Mouse (Mus musculus) neural tube, embryonic 11.5 days (tissue): Measurements from ENCODE around the gene Ephb2. TPM values are rescaled to one million over a fixed set of nuclear protein-coding genes. Genes with fewer than 3 reads are reported as not detected.
A peak's percentile ranks its signal among the peaks of the same experiment; 100 is the strongest.

Experiments used
- ATAC-seq: fragments of 200-750 bp; cut with Nextera tagmentation; 2 replicates; pipeline ENCODE4 v1.8.0; 2017; ENCODE audit warnings: moderate number of reproducible peaks, mild to moderate bottlenecking, moderate TSS enrichment, moderate library complexity; ENCODE audit not compliant: insufficient read depth, low FRiP score, low TSS enrichment
- DNase-seq: peaks from one replicate; pipeline ENCODE4 v3.0.0-alpha.2; 2015; ENCODE audit warnings: low spot score
- H3K27ac ChIP-seq: fragments of 300-500 bp; sonication (generic); 2 replicates; pipeline ENCODE4 v1.5.1; 2014; ENCODE audit warnings: low read depth, mild to moderate bottlenecking, low read length
- H3K27me3 ChIP-seq: fragments of 300-500 bp; sonication (generic); 2 replicates; pipeline ENCODE4 v1.6.1; 2014; ENCODE audit warnings: mild to moderate bottlenecking, low read length, mixed read lengths; ENCODE audit not compliant: control insufficient read depth, insufficient read depth
- H3K36me3 ChIP-seq: fragments of 300-500 bp; sonication (generic); 2 replicates; pipeline ENCODE4 v1.6.1; 2014; ENCODE audit warnings: mild to moderate bottlenecking, low read length, moderate library complexity, mixed read lengths; ENCODE audit not compliant: control insufficient read depth, insufficient read depth
- H3K4me1 ChIP-seq: fragments of 300-500 bp; sonication (generic); 2 replicates; pipeline ENCODE4 v1.6.1; 2014; ENCODE audit warnings: low read length, mixed read lengths; ENCODE audit not compliant: control insufficient read depth, insufficient read depth
- H3K4me2 ChIP-seq: fragments of 300-500 bp; sonication (generic); 2 replicates; pipeline ENCODE4 v1.6.1; 2014; ENCODE audit warnings: low read depth, mild to moderate bottlenecking, moderate library complexity
- H3K4me3 ChIP-seq: fragments of 300-500 bp; sonication (generic); 2 replicates; pipeline ENCODE4 v1.5.1; 2014; ENCODE audit warnings: low read depth, low read length
- H3K9ac ChIP-seq: fragments of 300-500 bp; sonication (generic); 2 replicates; pipeline ENCODE4 v1.6.1; 2014; ENCODE audit warnings: mild to moderate bottlenecking, low read length
- H3K9me3 ChIP-seq: fragments of 300-500 bp; sonication (generic); 2 replicates; pipeline ENCODE4 v1.6.1; 2016; ENCODE audit warnings: low read length; ENCODE audit not compliant: control insufficient read depth
- WGBS: fragments of 180-500 bp; shearing (Covaris S2); extraction: QIAGEN DNeasy Blood & Tissue Kit; methylation state at CpG from one replicate; pipeline ENCODE4 v1.1.7; 2014; 5-methylcytosine and 5-hydroxymethylcytosine counted together
- polyA plus RNA-seq: library from polyadenylated mRNA; unstranded; fragments of >200 nt; fragmentation: Nextera tagmentation; extraction: Ambion mirVana; gene quantifications from 2 replicates; pipeline ENCODE4 v1.2.1, GENCODE M21; 2014

Ephb2 gene
- polyA plus RNA-seq, result 20.4 and 21.0 TPM in 2 replicates

DNA sequence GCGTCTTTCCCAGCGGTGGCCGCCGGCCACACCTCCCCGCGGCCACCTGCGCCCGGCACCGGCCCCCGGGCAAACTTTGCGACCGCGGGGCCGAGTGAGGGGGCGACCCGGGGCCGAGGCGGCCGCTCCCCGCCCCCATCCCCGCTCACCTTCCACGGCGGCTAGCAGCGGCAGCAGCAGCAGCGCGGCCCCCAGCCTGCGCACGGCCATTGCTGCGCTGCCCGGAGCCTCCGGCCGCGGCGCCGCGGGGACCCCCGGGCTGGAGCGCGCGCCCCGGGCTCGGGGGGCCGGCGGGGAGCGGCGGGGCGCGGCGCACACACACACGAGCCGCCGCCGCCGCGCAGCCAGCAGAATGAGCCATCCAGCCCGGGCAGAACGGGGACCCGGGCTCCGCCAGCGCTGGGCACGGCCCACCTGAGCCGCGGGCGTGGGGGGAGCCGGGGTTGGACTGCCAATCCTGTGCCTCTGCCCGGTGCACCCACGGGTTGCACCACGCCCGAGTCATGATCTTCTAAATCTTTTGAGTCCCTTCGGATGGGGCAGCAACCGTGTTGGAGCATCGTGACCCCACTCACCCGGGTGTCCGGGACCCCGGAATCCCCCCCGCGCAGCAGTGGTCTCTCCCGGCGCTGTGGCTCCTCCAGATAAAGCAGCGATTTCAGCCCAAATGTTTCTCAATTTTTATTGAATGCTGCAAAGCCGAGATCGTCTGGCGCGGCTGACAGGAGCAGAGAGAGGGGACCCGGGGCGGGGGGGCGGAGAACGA, at the start of gene Ephb2:
Gene Ephb2 (minus strand): TSS at position 368 of the 766 bp plus-strand sequence.
- Histone ChIP-seq H3K27me3 (no peaks in the 10 kb centered on the region), H3K9me3 (no peaks in the 10 kb centered on the region), H3K4me2 (peak within 1 kb of the TSS; percentile 94), H3K27ac (peak within 1 kb of the TSS; percentile 96), H3K9ac (peak within 1 kb of the TSS; percentile 97), H3K36me3 (no peaks in the 10 kb centered on the region), H3K4me1 (peaks cover 30% of the 10 kb centered on the region), H3K4me3 (peak within 1 kb of the TSS; percentile 97)
- ATAC-seq (peak; percentile 82), DNase-seq (peak; percentile 85)
- under 1% methylated on average over 78 of the region's 88 CpGs for WGBS

DNA sequence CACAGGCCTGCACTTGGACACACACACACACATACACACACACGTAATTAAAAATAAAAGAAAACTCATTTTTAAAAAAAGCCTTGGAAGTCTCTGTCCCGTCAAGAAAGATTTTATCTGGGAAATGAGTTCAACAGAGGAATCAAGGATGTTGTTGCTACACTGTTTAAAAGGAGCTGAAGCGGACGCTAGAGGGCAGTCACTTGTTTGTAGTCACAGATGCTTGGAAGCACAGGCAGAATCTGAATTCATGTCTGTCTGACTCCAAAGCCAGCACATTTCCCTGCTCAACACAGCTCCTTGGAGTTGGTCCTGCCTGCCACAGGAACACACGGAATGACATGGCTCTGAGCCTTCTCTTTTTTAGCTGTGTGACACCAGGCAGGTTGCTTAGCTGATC, 42.8 kb upstream of the Ephb2 start:
- H3K4me1 ChIP-seq, result no peaks in the 10 kb centered on the region
- H3K9me3 ChIP-seq, result no peaks in the 10 kb centered on the region
- H3K27me3 ChIP-seq, result no peaks in the 10 kb centered on the region
- H3K9ac ChIP-seq, result no peak overlapping the region
- no peak for ATAC-seq
- H3K4me2 ChIP-seq, result no peak overlapping the region
- 21% methylated on average over 5 of the region's 5 CpGs for WGBS
- DNase-seq, result no peak
- H3K36me3 ChIP-seq, result no peaks in the 10 kb centered on the region
- H3K27ac ChIP-seq, result no peak overlapping the region
- H3K4me3 ChIP-seq, result no peak overlapping the region

DNA sequence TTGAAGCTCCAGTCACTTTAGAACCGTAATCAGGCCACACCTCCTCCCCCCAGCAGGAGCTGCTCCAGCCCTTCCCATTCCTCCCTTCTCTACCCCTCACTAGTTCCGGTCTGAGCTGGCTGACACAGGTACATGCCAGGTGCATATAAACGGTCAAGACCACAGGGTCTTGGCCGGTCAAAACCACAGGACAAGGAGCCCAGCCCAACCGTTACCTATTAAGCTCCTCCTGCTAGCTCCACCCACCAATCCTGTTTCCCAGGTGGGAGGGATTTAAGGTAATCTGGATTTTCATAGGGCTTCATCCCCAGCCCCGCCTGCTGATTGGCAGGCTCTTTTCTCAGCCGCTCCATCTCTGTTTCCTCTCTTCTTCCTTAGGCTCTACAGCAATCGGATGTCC, 42.4 kb upstream of the Ephb2 start:
- H3K27ac ChIP-seq, result no peak overlapping the region
- 54% methylated on average over 8 of the region's 8 CpGs for WGBS
- no peak overlapping the region for H3K4me3 ChIP-seq
- ATAC-seq, result no peak
- no peak overlapping the region for H3K4me2 ChIP-seq
- no peaks in the 10 kb centered on the region for H3K27me3 ChIP-seq
- no peaks in the 10 kb centered on the region for H3K9me3 ChIP-seq
- no peaks in the 10 kb centered on the region for H3K4me1 ChIP-seq
- H3K9ac ChIP-seq, result no peak overlapping the region
- H3K36me3 ChIP-seq, result no peaks in the 10 kb centered on the region
- no peak for DNase-seq

DNA sequence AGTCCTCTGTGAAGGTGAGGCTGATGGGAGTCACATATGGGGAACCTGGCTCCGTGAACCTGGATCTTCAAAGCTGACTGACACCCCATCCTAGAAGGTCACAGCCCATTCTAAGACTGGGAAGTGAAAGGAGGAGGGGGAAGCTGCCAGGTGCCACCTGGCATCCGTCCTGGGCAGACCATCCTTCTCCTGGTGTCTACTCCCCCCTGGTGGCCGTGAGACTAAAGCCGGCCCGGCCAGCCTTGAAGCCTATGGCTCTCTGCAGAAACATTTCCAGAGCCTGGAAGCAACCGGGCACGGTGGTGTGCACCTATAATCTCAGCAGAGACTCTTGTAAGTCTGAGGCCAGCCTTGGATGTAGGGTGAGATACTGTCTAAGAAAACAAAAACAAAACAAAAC, 41.2 kb upstream of the Ephb2 start:
- Histone ChIP-seq H3K4me2 (no peak overlapping the region), H3K27me3 (no peaks in the 10 kb centered on the region), H3K4me1 (no peaks in the 10 kb centered on the region), H3K36me3 (no peaks in the 10 kb centered on the region), H3K4me3 (no peak overlapping the region), H3K9ac (no peak overlapping the region), H3K27ac (no peak overlapping the region), H3K9me3 (no peaks in the 10 kb centered on the region)
- WGBS, result 30% methylated on average over 7 of the region's 7 CpGs
- no peak for ATAC-seq
- DNase-seq, result peak; percentile 66

DNA sequence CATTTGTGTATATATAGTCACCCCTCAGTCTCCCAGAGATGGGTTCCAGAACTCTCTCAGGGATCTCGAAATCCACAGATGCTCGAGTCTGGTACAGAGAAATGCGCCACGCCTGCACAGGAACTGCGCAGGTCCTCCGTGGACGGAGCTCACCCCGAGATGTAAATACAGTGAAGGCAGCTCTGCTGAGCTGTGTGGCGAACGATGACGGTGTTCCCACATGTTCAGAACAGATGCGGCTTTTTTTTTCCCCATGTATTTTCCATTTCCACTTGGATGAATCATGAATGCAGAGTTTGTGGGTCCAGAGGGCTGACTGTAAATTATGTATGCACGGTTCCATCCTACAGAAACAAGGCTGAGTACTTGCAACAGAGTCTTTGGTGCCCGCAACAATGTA, 39.2 kb upstream of the Ephb2 start:
- no peaks in the 10 kb centered on the region for H3K4me1 ChIP-seq
- no peak overlapping the region for H3K9ac ChIP-seq
- ATAC-seq (no peak), DNase-seq (no peak)
- no peaks in the 10 kb centered on the region for H3K36me3 ChIP-seq
- H3K4me2 ChIP-seq, result no peak overlapping the region
- H3K27me3 ChIP-seq, result no peaks in the 10 kb centered on the region
- no peak overlapping the region for H3K4me3 ChIP-seq
- no peak overlapping the region for H3K27ac ChIP-seq
- H3K9me3 ChIP-seq, result no peaks in the 10 kb centered on the region
- WGBS, result 90% methylated on average over 14 of the region's 14 CpGs

DNA sequence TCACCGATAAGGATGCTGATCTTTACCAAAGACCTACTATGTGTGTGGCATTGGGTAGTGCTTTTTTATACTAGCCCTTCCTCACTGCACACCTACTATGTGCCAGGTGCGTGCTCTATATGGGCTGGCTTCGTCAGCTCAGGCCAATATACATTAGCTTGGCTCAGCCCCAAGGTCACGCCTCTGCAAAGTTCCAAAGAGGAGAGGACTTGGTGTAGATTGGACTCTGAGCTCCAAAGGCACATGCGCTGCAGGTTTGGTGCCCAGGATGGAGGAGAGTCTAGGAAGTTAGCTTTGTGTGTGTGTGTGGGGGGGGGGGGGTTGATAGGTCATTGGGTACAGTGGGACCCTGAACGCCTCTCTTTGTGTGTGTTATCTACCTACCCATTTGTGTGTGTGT, 32.6 kb upstream of the Ephb2 start:
- no peaks in the 10 kb centered on the region for H3K27me3 ChIP-seq
- no peak overlapping the region for H3K9ac ChIP-seq
- DNase-seq (no peak), ATAC-seq (0 out of 2 replicates have a peak, but pooled peaks have one; percentile 2)
- H3K27ac ChIP-seq, result no peak overlapping the region
- H3K4me2 ChIP-seq, result no peak overlapping the region
- 90% methylated on average over 6 of the region's 6 CpGs for WGBS
- H3K36me3 ChIP-seq, result no peaks in the 10 kb centered on the region
- H3K4me3 ChIP-seq, result no peak overlapping the region
- peaks cover 16% of the 10 kb centered on the region; the same call in 1 of the 2 replicates for H3K4me1 ChIP-seq
- H3K9me3 ChIP-seq, result no peaks in the 10 kb centered on the region

DNA sequence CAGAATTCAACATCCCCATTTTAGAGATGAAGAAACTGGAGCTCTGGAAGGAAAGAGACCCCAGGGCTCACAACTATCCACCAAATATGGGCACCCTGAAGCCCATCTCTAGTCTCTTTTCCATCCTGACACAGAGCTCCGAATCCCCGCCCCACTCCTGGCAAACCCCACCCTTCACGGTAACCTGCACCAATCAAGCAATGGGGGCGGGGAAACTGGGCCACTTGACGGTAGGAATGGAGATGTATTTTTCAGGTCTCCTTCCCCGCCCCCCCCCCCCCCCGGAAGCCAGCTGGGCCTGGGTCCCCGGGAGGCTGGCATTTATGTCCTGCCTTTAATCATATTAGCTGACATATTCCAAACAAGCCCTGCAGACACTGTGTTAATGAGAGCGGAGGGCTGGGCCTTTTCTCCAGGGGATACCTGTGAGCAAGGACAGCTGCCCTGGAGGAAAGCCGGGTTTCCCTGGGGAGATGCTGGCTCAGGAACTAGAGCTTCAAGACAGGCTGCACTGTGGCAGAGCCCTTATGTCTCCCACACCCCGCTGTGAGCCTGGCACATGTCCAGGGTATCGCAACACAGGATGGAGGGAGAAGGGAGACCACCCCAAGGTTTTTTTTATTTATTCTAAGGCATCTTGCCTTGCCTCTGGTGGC, 32.0 kb upstream of the Ephb2 start:
- ATAC-seq, result peak; percentile 24; the same call in 1 of the 2 replicates
- Histone ChIP-seq H3K4me3 (no peak overlapping the region), H3K4me1 (peaks cover 16% of the 10 kb centered on the region; the same call in 1 of the 2 replicates), H3K4me2 (no peak overlapping the region), H3K27me3 (no peaks in the 10 kb centered on the region), H3K27ac (no peak overlapping the region), H3K9ac (no peak overlapping the region), H3K36me3 (no peaks in the 10 kb centered on the region), H3K9me3 (no peaks in the 10 kb centered on the region)
- 25% methylated on average over 12 of the region's 12 CpGs for WGBS
- peak; percentile 60 for DNase-seq

DNA sequence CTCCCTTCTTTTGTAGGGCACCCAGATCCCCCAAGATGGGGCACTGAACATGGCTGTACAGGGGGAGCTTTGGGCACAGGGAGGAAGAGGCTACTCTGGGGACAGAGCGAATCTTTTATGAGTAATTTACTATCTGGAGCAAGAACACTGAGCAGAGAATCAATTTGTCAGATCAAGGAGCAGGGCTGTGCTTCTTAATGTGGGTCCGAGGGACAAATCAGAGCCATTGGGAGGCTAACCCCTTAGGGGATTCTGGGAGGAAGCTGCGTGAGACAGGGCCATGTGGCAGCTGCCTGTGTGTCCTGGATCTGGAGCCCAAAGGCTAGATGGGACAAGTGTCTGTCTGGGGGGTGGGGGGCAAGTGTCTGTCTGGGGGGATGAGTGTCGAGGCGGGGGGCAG, 29.7 kb upstream of the Ephb2 start:
- 0 out of 2 replicates have a peak, but pooled peaks have one; percentile 24 for ATAC-seq

More for the DNA sequence above, 29.7 kb upstream of the Ephb2 start:
- Histone ChIP-seq H3K4me1 (peaks cover 29% of the 10 kb centered on the region), H3K9me3 (no peaks in the 10 kb centered on the region), H3K9ac (peak overlapping the region; percentile 39), H3K4me3 (no peak overlapping the region), H3K4me2 (peak overlapping the region; percentile 15; the same call in 1 of the 2 replicates), H3K36me3 (no peaks in the 10 kb centered on the region), H3K27ac (peak overlapping the region; percentile 93), H3K27me3 (no peaks in the 10 kb centered on the region)
- WGBS, result 59% methylated on average over 5 of the region's 5 CpGs
- no peak for DNase-seq
